Mouse (Mus musculus) 3T3-L1 (cell line): ENCODE measurements at regions not wholly inside any gene's neighbourhood (a gene's known extent, or its start where the extent isn't known, plus 50 kb on each side); places are given as distances from the start of the nearest gene placed in this dataset.

Experiments
- DNase-seq: peaks from one replicate; pipeline ENCODE4 v3.0.0-alpha.2; 2015; ENCODE audit warnings: low read depth, low spot score

DNA sequence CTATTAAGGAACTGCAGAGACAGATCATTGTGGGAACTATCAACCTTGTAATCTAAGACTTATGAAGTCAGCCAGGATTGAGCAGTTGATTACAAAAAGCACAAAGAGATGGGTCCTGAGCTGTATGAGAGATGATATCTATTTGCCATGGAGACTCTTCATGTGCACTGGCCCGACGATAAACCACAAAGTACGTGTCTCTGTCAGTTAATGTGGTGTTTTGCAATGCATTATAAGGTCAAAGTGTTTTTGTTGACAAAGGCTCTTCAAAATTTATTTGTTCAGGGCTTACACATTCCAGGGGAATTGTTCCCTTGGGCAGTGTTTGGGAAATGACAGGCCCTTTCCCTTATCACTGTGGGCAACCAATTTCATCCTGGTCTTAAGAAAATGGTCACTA is 65.7 kb upstream of the Thpo start:
- peak; percentile 15 for DNase-seq

DNA sequence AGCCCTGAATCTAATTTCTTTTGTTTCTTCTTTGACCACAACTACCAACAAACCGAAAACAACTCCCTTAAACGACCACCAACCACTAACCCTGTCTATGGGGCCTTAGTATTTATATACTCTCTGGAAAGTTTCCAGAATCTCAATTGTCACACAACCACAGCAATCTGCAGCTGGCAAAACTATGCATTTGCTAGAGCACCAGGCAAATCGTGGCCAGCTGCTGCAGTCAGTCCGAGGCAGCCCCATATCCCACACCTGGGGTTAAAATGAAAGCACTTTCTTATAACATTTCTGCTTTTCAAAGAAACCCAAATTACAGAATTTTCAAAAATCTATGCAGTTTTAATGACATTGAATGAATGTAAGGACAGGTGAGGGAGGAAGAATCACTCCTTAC is 63.8 kb upstream of the Thpo start:
- no peak for DNase-seq

DNA sequence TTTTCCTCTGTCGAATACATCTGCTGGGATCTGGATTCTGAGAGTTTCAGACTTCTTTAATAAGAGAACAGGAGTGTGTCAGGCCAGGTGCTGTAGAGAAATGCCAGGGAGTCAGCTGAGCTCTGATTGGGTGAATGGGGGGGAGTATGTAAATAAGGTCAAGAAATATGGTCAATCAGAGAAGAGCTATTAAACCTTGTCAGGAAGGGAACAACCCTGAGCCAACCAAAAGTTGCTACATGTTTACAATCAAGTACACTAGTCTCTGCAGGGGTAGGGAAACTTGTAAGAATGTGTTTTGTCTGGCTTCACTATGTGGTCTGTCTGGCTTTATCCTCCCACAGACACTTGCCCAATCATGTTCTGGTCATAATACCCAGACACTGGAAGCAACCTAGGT is 60.4 kb upstream of the Thpo start:
- DNase-seq: no peak
